Mouse (Mus musculus) limb, embryonic 15.5 days (tissue): ENCODE results near the gene Olfr309. TPM values are rescaled to one million over a fixed set of nuclear protein-coding genes. Genes with fewer than 3 reads are reported as not detected.
"Not testable (repeated sequence)": the region's sequence is repeated elsewhere in the genome, so short reads cannot be mapped to it uniquely, and the experiment has no call there.

Experiments used
- ATAC-seq: fragments of 200-750 bp; cut with Nextera tagmentation; 2 replicates; pipeline ENCODE4 v1.8.0; 2017; ENCODE audit warnings: low read depth, moderate TSS enrichment; ENCODE audit not compliant: insufficient number of reproducible peaks, low FRiP score, low TSS enrichment
- H3K27ac ChIP-seq: fragments of 300-500 bp; sonication (generic); 2 replicates; pipeline ENCODE4 v1.5.1; 2015; ENCODE audit warnings: moderate library complexity, mild to moderate bottlenecking, inconsistent platforms
- H3K27me3 ChIP-seq: fragments of 300-500 bp; sonication (generic); 2 replicates; pipeline ENCODE4 v1.6.1; 2015; ENCODE audit warnings: inconsistent platforms
- H3K36me3 ChIP-seq: fragments of 300-500 bp; sonication (generic); 2 replicates; pipeline ENCODE4 v1.6.1; 2015; ENCODE audit warnings: inconsistent platforms
- H3K4me1 ChIP-seq: fragments of 300-500 bp; sonication (generic); 2 replicates; pipeline ENCODE4 v1.6.1; 2015; ENCODE audit warnings: inconsistent platforms
- H3K4me2 ChIP-seq: fragments of 300-500 bp; sonication (generic); 2 replicates; pipeline ENCODE4 v1.6.1; 2015; ENCODE audit warnings: mild to moderate bottlenecking, inconsistent platforms
- H3K4me3 ChIP-seq: fragments of 300-500 bp; sonication (generic); 2 replicates; pipeline ENCODE4 v1.5.1; 2015; ENCODE audit warnings: mild to moderate bottlenecking, inconsistent platforms
- H3K9ac ChIP-seq: fragments of 300-500 bp; sonication (generic); 2 replicates; pipeline ENCODE4 v1.6.1; 2015; ENCODE audit warnings: inconsistent platforms
- H3K9me3 ChIP-seq: fragments of 300-500 bp; sonication (generic); 2 replicates; pipeline ENCODE4 v1.6.1; 2016; ENCODE audit warnings: inconsistent platforms
- WGBS: fragments of 180-500 bp; shearing (Covaris S2); methylation state at CpG from one replicate; pipeline ENCODE4 v1.1.7; 2015; 5-methylcytosine and 5-hydroxymethylcytosine counted together
- microRNA-seq: library from miRNA; unstranded; fragments of <30 nt; microRNA quantifications from one replicate; pipeline ENCODE4, GENCODE M21; 2016
- polyA plus RNA-seq: library from polyadenylated mRNA; unstranded; fragments of >200 nt; fragmentation: Nextera tagmentation; extraction: Ambion mirVana; gene quantifications from 2 replicates; pipeline ENCODE4 v1.2.1, GENCODE M21; 2015

Gene Olfr309
- not detected in 2 replicates for polyA plus RNA-seq

DNA sequence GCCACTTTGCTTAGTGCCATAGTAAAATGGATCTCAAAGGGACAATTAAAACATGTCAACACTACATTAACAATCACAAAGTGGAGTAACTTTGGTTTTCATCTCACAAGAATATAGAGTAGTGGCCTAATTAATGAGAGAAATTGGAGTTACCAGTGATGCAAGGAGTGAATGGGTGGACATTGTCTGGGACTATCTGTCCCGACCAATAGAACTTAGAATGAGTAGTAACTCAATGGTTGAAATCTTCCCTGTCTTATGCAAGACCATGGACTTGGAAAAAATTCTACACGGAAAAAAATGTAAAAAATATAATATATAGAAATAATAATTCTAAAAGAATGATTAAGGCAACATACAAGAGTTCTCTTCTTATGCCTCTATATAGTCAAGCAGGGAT is at the start of gene Olfr309:
Gene Olfr309, minus strand, starts transcription at position 101 of the 400 bp plus-strand sequence.
- Histone ChIP-seq H3K9ac (no peak within 1 kb of the TSS), H3K4me2 (no peak within 1 kb of the TSS), H3K4me1 (no peaks in the 10 kb centered on the region), H3K27ac (no peak within 1 kb of the TSS), H3K4me3 (no peak within 1 kb of the TSS), H3K9me3 (no peaks in the 10 kb centered on the region), H3K36me3 (no peaks in the 10 kb centered on the region), H3K27me3 (no peaks in the 10 kb centered on the region)
- WGBS = 67% methylated on average over 2 of the region's 2 CpGs
- ATAC-seq = no peak

DNA sequence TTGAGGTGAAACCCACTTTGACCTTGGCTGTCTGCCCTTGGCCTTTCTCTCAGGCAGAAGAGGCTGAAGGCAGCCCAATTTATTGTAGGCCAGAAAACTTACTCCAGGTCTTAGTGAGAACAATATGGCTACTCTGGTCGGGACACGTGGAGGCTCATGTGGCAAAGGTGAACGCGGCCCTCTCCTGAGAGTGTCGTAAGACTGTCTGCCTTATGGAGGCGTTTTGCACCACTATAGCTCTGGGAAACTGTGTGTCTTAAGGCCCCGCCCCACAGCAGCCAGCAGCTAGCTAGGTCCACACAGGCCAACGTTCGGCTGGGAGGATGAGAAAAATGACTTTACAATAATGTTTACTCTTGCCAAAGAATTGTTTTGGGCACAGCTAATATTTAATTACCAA is 32.8 kb upstream of the Olfr309 start:
- WGBS = 85% methylated on average over 9 of the region's 9 CpGs
- not testable (repeated sequence) for H3K9ac ChIP-seq, ATAC-seq, H3K36me3 ChIP-seq, H3K4me3 ChIP-seq, H3K27ac ChIP-seq, H3K4me2 ChIP-seq, H3K9me3 ChIP-seq, H3K4me1 ChIP-seq, H3K27me3 ChIP-seq

DNA sequence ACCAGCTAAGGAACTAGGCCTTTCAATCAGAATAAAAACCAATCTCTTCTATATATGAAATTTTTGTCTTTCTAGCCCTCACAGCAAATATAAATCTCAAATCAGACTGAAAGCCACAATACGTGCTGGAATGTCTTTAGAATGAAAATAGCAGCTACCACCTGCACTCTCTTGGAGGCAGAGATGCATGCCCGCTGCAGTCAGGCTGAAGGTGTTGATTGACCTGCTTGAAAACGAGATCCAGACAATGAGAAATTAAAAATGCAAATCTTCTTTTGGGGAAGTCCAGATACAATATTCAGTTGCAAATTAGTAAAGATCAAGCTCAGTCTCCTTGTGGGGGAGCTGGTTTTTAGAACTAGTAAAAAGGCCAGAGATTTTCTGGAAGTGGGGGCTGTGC is 30.7 kb upstream of the Olfr309 start:
- no peaks in the 10 kb centered on the region for H3K27me3 ChIP-seq
- no peaks in the 10 kb centered on the region for H3K9me3 ChIP-seq
- H3K36me3 ChIP-seq = no peaks in the 10 kb centered on the region
- no peak overlapping the region for H3K9ac ChIP-seq
- H3K4me2 ChIP-seq = no peak overlapping the region
- 70% methylated on average over 3 of the region's 3 CpGs for WGBS
- no peak overlapping the region for H3K27ac ChIP-seq
- no peak overlapping the region for H3K4me3 ChIP-seq
- ATAC-seq = no peak
- H3K4me1 ChIP-seq = no peaks in the 10 kb centered on the region

DNA sequence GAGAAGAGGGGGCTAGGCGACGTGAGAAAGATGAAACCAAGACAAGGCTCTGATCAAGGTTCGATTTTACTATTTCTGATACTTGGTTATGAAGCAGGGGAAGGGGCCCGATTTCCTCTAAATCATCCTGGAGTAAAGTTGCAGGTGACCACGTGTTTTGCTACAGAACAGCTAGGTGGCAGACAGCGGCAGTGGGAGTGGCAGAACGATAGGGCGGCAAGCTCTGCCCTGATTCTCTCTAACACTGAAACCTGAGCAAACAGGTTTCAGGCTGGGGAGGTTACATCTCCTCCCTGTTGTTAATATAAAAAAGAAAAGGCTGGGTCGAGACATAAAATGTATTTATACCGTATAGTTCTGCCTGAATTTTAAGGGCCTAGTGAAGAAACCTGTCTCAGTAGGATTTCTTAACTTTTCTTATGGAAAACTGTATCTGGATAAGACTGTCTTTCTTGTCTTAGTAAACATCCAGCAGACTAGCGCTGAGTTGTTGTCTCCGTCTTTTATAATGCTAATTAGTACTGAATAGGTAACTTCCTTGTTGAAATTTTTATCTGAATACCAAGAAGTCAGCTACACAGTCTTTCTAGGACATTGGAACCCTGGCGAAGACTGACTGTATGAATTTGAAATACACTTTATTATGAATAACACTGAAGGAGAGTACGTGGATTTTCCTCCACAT is 29.5 kb upstream of the Olfr309 start:
- Histone ChIP-seq H3K9ac (no peak overlapping the region), H3K36me3 (no peaks in the 10 kb centered on the region), H3K4me3 (no peak overlapping the region), H3K4me2 (no peak overlapping the region), H3K9me3 (no peaks in the 10 kb centered on the region), H3K4me1 (no peaks in the 10 kb centered on the region), H3K27ac (no peak overlapping the region), H3K27me3 (no peaks in the 10 kb centered on the region)
- ATAC-seq = no peak
- WGBS = 66% methylated on average over 14 of the region's 14 CpGs

DNA sequence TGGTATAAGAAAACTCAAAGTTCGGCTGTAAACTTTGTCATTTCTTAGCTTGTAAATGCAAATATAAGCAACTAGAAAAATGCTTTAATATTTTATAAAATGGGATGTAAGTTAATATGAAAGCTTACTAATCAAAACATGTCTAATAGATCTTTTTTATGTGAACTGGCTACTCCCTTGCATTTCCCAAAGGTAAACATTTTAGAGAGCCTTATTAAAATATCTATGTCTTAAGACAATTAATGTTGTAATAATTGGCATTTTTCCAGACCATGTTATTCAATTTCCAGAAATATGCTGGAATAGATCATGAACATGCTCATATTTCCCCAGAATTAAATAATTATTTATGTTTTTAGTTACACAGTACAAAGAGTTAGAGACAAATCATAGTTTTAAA is 24.0 kb upstream of the Olfr309 start, which contains the start of gene Olfr307:
Gene Olfr307, minus strand, starts transcription at position 101 of the 400 bp plus-strand sequence.
- Histone ChIP-seq H3K4me1 (no peaks in the 10 kb centered on the region), H3K9me3 (no peaks in the 10 kb centered on the region), H3K36me3 (no peaks in the 10 kb centered on the region), H3K4me2 (no peak within 1 kb of the TSS), H3K4me3 (no peak within 1 kb of the TSS), H3K27me3 (no peaks in the 10 kb centered on the region), H3K27ac (no peak within 1 kb of the TSS), H3K9ac (no peak within 1 kb of the TSS)
- ATAC-seq = no peak
- 61% methylated on average over 1 of the region's 1 CpGs for WGBS

DNA sequence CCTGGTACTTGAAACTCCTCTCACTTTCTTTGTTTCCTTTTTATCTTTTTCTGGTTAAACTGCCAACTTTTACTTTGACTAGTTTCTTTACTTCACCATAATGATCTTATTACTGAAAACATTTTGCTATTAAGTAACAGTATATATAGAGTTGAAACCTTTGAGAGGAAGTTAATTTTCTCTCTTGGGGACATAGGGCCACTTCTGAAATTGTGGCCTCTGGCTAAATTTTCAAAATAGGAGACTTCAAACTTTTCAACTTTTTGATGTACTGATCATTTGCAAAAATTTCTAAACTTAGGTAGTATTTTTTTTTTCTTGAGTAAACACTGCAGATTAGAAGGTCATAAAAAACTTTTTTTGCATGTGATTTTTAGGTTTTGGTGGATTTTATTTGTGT is 12.0 kb upstream of the Olfr309 start, which contains the start of gene Olfr308:
Gene Olfr308, minus strand, starts transcription at position 101 of the 400 bp plus-strand sequence.
- no peaks in the 10 kb centered on the region for H3K27me3 ChIP-seq
- no peak for ATAC-seq
- no peak within 1 kb of the TSS for H3K4me3 ChIP-seq
- no peak within 1 kb of the TSS for H3K9ac ChIP-seq
- H3K9me3 ChIP-seq = no peaks in the 10 kb centered on the region
- no peaks in the 10 kb centered on the region for H3K36me3 ChIP-seq
- H3K27ac ChIP-seq = no peak within 1 kb of the TSS
- H3K4me2 ChIP-seq = no peak within 1 kb of the TSS
- H3K4me1 ChIP-seq = no peaks in the 10 kb centered on the region

DNA sequence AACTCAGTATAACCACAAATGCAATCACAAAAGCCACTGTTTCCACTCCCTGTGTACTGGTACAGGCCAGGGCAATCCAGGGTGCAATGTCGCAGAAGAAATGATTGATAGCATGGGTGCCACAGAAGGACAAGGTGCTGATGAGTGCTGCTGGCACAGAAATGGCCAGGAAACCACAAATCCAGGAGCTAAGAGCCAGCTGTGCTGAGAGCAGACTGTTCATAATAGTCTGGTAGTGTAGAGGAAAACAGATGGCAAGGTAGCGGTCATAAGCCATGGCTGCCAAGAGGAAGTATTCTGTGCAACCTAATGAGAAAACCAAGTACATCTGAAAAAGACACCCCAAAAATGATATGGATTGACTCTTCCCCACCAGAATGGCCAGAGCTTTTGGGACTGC is 7.8 kb upstream of the Olfr309 start:
- Histone ChIP-seq H3K27me3 (no peaks in the 10 kb centered on the region), H3K4me1 (no peaks in the 10 kb centered on the region)
- 83% methylated on average over 2 of the region's 2 CpGs for WGBS

DNA sequence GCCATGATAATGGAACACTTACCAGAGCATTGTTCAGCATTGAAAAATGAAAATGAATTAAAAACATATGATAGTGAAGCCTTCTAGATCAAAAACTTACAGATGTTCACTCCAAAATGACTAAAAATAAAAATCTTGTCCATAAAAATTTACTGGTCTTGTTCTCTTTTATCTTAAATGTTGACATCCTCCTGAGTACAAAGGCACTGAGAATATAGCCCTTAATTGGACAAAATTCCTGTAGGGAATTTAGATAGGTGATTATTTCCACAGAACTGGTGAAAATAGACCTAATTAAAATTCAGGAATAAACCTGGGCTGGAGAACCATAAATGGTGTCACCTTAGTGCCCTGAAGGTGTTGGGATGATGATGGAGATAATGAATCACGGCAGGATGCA is 36.4 kb downstream of the Olfr309 start, which contains the start of gene Olfr310:
Gene Olfr310, minus strand, starts transcription at position 101 of the 400 bp plus-strand sequence.
- H3K4me2 ChIP-seq = no peak within 1 kb of the TSS
- H3K27me3 ChIP-seq = no peaks in the 10 kb centered on the region
- no peak for ATAC-seq
- no peak within 1 kb of the TSS for H3K4me3 ChIP-seq
- H3K27ac ChIP-seq = no peak within 1 kb of the TSS
- WGBS = 50% methylated on average over 1 of the region's 1 CpGs
- H3K9ac ChIP-seq = no peak within 1 kb of the TSS
- no peaks in the 10 kb centered on the region for H3K9me3 ChIP-seq
- no peaks in the 10 kb centered on the region for H3K4me1 ChIP-seq
- no peaks in the 10 kb centered on the region for H3K36me3 ChIP-seq

More for the DNA sequence above, 7.8 kb upstream of the Olfr309 start:
- ATAC-seq = no peak
- H3K36me3 ChIP-seq = no peaks in the 10 kb centered on the region
- no peak overlapping the region for H3K4me2 ChIP-seq
- H3K9ac ChIP-seq = no peak overlapping the region
- H3K9me3 ChIP-seq = no peaks in the 10 kb centered on the region
- H3K4me3 ChIP-seq = no peak overlapping the region
- H3K27ac ChIP-seq = no peak overlapping the region

Small RNAs within 50 kb of the gene (microRNA-seq; reads per million reads assigned to microRNA genes)
- not detected for gene Gm23192

Other genes with a start within 250 kb of the Olfr309 start
- gene Vmn2r75, start 141.9 kb downstream of the Olfr309 start, polyA plus RNA-seq = not detected in 2 replicates
- not detected in 2 replicates for gene Vmn2r76, start 67.4 kb downstream of the Olfr309 start, polyA plus RNA-seq
- gene Olfr310, start 36.5 kb downstream of the Olfr309 start, polyA plus RNA-seq = not detected in 2 replicates
- not detected in 2 replicates for gene Olfr308, start 11.9 kb upstream of the Olfr309 start, polyA plus RNA-seq
- not detected in 2 replicates for gene Olfr307, start 23.9 kb upstream of the Olfr309 start, polyA plus RNA-seq
- not detected in 2 replicates for gene Olfr305, start 53.2 kb upstream of the Olfr309 start, polyA plus RNA-seq
- not detected in 2 replicates for gene Olfr304, start 73.0 kb upstream of the Olfr309 start, polyA plus RNA-seq
- not detected in 2 replicates for gene Olfr303, start 84.1 kb upstream of the Olfr309 start, polyA plus RNA-seq
- not detected in 2 replicates for gene Olfr301, start 90.1 kb upstream of the Olfr309 start, polyA plus RNA-seq
- not detected in 2 replicates for gene Olfr299, start 146.2 kb upstream of the Olfr309 start, polyA plus RNA-seq
- gene Olfr298, start 178.8 kb upstream of the Olfr309 start, polyA plus RNA-seq = not detected in 2 replicates
- gene Olfr297, start 206.3 kb upstream of the Olfr309 start, polyA plus RNA-seq = not detected in 2 replicates